Mouse (Mus musculus): ENCODE results near the gene Cfap43. TPM values are rescaled to one million over a fixed set of nuclear protein-coding genes. Genes with fewer than 3 reads are reported as not detected.

Gene Cfap43
- polyA plus RNA-seq, 1 experiment from 2014 or later, result 0.19 TPM

DNA sequence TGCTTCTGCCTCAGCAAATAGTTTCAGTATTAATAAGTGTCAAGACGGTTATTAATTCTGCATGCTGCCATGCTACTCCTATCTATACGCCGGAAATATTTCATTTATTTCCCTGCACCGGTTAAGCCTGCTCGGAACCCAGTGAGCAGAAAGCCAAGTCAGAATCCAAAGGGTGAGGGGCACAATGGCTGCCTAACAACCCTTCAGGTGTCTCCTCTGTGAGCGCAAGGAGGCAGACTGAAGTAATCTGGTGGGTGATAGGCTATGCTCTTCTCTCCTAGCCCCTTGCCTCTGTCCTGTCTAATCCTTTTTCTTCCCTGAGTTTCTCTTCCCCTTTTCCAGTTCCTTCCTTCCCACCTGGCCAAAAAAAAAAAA is 81.6 kb downstream of the Cfap43 start:
- 0 out of 2 replicates have a peak, but pooled peaks have one; percentile 60 for ATAC-seq (ENCODE audit: insufficient number of reproducible peaks, insufficient read depth, low FRiP score, low TSS enrichment)
- peak overlapping the region; percentile 52 for H3K4me3 ChIP-seq
- H3K4me2 ChIP-seq (replicated peaks), result peak overlapping the region; percentile 87
- WGBS, result 0% methylated on average over 6 of the region's 6 CpGs
- peak overlapping the region; percentile 27; the same call in 1 of the 2 replicates for H3K9ac ChIP-seq
- H3K9me3 ChIP-seq, result no peaks in the 10 kb centered on the region
- H3K27ac ChIP-seq, result no peak overlapping the region
- no peaks in the 10 kb centered on the region for H3K4me1 ChIP-seq
- H3K27me3 ChIP-seq, result 0 out of 2 replicates have a peak, but pooled peaks cover 11% of the 10 kb centered on the region
- H3K36me3 ChIP-seq, result no peaks in the 10 kb centered on the region

DNA sequence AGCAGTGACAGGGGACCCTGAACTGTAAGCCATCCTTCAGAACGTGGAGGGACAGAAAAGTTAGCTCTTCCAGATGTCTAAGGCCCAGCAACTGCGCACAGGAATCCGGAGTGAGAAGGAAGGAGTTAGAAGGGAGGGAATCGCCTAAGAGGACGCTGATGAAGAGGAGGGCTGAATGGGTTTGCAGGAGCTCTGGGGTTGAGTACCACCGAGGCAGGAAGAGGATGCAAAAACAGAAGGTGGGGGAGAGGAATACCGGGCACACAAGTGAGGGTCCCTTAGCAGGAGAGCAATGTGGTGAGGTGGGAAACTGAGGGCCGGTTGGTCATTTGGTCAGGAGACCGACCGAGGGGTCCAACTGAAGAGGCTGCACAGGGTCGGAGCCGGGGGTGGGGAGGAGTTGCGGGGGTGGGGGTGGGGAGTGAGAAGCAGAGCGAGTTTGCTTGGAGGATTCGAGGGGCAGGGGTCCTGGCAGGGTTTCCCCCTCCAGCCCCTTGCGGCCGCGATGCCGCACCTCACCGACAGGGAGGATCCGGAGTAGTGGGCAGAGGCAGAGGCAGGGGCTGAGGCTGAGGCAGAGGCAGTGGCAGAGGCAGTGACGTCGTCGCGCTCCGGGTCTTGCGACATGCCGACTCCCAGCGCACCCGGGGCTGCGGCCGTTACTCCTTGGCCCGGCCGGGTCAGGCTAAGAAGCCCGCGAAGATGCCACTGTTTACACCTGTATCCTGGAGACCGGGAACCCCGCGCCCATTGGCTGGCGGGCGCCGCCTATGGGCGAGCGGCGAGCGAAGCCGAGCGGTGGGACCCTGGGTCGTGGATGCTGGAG is 82.2 kb downstream of the Cfap43 start:
- Histone ChIP-seq H3K4me2 (replicated peaks) (peak overlapping the region; percentile 87), H3K36me3 (no peaks in the 10 kb centered on the region), H3K9me3 (no peaks in the 10 kb centered on the region), H3K27me3 (0 out of 2 replicates have a peak, but pooled peaks cover 11% of the 10 kb centered on the region), H3K4me3 (peak overlapping the region; percentile 52), H3K4me1 (no peaks in the 10 kb centered on the region), H3K27ac (no peak overlapping the region), H3K9ac (peak overlapping the region; percentile 27)
- ATAC-seq (ENCODE audit: insufficient number of reproducible peaks, insufficient read depth, low FRiP score, low TSS enrichment), result peak; percentile 92
- WGBS, result 2% methylated on average over 41 of the region's 49 CpGs

DNA sequence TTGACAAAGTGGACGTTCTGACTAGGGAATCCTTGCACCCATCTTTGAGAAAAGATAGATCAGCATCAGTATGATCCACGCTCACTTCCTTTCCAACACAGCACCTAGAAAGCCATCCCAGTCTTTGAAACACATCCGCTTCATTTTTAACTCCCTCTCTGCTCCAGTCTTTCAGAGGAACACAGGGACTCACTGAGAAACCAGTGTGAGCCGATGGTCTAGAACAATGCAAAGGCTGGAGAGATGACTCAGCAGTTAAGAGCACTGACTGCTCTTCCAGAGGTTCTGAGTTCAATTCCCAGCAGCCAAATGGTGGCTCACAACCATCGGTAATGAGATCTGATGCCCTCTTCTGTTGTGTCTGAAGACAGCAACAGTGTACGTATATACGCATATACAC is 83.3 kb downstream of the Cfap43 start:
- no peak overlapping the region for H3K27ac ChIP-seq
- WGBS, result 90% methylated on average over 7 of the region's 7 CpGs

DNA sequence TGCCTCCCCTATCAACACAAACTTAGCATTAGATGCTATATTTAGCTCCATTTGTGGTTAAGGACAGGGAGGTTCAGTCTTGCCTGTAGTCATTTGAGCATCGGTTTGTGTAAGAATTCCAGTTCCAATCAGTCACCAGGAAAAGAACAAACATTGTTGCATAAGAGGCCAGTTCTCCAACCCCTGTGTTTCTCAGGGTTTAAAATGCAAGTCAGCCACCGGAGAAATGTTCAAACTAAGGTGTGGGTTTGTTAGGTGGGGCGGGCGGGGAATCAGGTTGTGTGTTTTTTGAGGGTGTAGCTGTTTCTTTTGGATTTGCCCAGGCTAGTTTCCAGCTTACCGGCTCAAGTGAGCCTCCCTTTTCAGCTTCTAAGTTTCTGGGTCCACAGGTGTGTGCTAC is 84.5 kb downstream of the Cfap43 start:
- ATAC-seq (ENCODE audit: insufficient number of reproducible peaks, insufficient read depth, low FRiP score, low TSS enrichment), result no peak
- H3K36me3 ChIP-seq, result no peaks in the 10 kb centered on the region
- H3K4me2 ChIP-seq (replicated peaks), result no peak overlapping the region
- no peaks in the 10 kb centered on the region for H3K4me1 ChIP-seq
- no peak overlapping the region for H3K9ac ChIP-seq
- 83% methylated on average over 5 of the region's 5 CpGs for WGBS
- 0 out of 2 replicates have a peak, but pooled peaks cover 11% of the 10 kb centered on the region for H3K27me3 ChIP-seq
- H3K9me3 ChIP-seq, result no peaks in the 10 kb centered on the region
- H3K27ac ChIP-seq, result no peak overlapping the region
- no peak overlapping the region for H3K4me3 ChIP-seq

More for the DNA sequence above, 83.3 kb downstream of the Cfap43 start:
- Histone ChIP-seq H3K4me3 (no peak overlapping the region), H3K27me3 (0 out of 2 replicates have a peak, but pooled peaks cover 11% of the 10 kb centered on the region), H3K9me3 (no peaks in the 10 kb centered on the region), H3K9ac (no peak overlapping the region), H3K4me2 (replicated peaks) (no peak overlapping the region), H3K4me1 (no peaks in the 10 kb centered on the region), H3K36me3 (no peaks in the 10 kb centered on the region)
- ATAC-seq (ENCODE audit: insufficient number of reproducible peaks, insufficient read depth, low FRiP score, low TSS enrichment), result no peak

DNA sequence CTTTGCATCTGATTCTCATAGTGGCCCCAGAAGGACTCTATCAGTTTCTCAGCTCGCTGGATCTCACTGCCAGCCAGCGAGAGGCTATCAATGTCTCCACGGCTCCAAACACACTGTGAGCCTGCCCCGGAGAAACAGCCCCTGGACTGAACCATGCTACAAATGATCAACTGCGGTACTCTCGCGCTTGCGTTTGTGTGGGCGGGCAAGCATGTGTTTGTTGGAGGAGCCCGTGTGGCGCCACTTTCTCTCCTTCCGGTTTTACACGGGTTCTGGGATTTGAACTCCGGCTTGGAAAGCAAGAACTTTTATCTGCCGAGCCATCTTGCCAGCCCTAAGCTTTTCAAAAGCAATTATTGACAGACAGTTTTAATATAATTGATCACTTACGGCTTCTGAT is 86.8 kb downstream of the Cfap43 start:
- Histone ChIP-seq H3K4me3 (no peak overlapping the region), H3K27me3 (0 out of 2 replicates have a peak, but pooled peaks cover 11% of the 10 kb centered on the region), H3K36me3 (no peaks in the 10 kb centered on the region), H3K4me1 (no peaks in the 10 kb centered on the region), H3K27ac (no peak overlapping the region), H3K4me2 (replicated peaks) (no peak overlapping the region), H3K9me3 (no peaks in the 10 kb centered on the region), H3K9ac (no peak overlapping the region)
- ATAC-seq (ENCODE audit: insufficient number of reproducible peaks, insufficient read depth, low FRiP score, low TSS enrichment), result no peak
- WGBS, result 81% methylated on average over 16 of the region's 16 CpGs

DNA sequence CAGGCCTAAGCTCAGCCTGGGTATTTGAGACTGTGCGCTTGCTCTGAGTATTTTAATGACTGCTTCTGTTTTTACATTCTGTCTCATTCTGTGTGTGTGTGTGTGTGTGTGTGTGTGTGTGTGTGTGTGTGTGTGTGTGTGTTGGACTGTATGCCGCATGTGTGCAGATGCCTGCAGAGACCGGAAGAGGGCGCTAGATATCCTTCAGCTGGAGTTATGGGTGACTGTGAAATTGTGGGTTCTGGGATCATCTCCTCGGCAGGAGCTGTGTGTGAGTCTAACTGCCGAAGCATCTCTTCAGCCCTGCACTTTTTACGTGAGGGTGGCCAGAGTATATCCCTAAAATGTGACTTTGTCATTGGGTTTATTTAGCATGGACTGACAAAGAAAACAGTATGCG is 88.0 kb downstream of the Cfap43 start:
- no peaks in the 10 kb centered on the region for H3K9me3 ChIP-seq
- no peak overlapping the region for H3K4me3 ChIP-seq
- WGBS, result 95% methylated on average over 8 of the region's 8 CpGs
- H3K27me3 ChIP-seq, result 0 out of 2 replicates have a peak, but pooled peaks cover 3% of the 10 kb centered on the region
- no peaks in the 10 kb centered on the region for H3K36me3 ChIP-seq
- no peaks in the 10 kb centered on the region for H3K4me1 ChIP-seq
- ATAC-seq (ENCODE audit: insufficient number of reproducible peaks, insufficient read depth, low FRiP score, low TSS enrichment), result no peak
- H3K4me2 ChIP-seq (replicated peaks), result no peak overlapping the region
- no peak overlapping the region for H3K9ac ChIP-seq
- H3K27ac ChIP-seq, result no peak overlapping the region

DNA sequence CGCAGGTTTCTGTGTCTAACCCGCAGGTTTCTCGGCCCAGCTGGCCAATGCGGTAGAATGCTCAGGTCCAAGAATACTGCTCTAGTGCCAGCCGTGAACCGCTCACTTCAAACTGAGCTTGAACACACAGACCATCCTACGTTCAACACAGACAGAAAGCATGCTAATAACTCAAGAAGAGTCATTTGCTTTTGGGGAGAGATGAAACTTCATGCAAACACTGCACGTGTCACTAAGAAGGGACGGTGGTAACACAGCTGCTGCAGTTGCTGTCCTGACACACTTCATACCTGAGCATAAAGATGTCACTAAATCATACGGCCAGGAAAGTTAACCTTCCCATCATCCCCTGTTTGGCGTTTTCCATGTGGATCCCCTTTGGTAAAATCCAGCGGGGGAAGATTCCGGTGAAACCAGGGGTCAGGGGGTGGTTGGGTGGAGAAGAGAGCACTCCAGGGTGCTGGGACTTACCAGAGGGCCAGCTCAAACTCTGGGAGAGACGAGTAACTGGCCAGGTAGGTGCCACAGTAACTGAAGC is 89.1 kb downstream of the Cfap43 start:
- H3K4me2 ChIP-seq (replicated peaks), result no peak overlapping the region
- H3K4me3 ChIP-seq, result no peak overlapping the region
- no peaks in the 10 kb centered on the region for H3K4me1 ChIP-seq
- WGBS, result 83% methylated on average over 14 of the region's 14 CpGs
- H3K27ac ChIP-seq, result no peak overlapping the region
- no peaks in the 10 kb centered on the region for H3K36me3 ChIP-seq
- ATAC-seq (ENCODE audit: insufficient number of reproducible peaks, insufficient read depth, low FRiP score, low TSS enrichment), result no peak
- H3K9ac ChIP-seq, result no peak overlapping the region
- no peaks in the 10 kb centered on the region for H3K9me3 ChIP-seq
- no peaks in the 10 kb centered on the region for H3K27me3 ChIP-seq

DNA sequence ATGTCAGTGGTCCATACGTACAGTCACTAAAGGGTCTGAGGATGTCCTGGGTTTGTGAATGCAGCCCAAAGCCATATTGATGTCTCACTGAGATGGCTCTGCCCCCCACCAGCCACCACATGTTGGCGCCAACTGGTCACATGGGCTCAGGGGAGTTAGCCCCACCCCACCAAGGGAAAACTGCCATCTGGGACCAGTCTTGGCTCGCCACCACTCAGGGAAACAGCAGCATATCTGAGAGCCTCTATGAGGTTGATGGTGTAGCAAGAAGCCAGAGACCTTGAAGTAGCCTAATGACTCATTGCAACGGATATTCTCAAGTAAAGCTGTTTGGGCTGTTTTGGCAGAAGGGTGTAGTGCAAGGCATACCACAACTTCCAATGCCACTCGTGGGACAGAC is 95.1 kb downstream of the Cfap43 start:
- Histone ChIP-seq H3K4me2 (replicated peaks) (no peak overlapping the region), H3K36me3 (no peaks in the 10 kb centered on the region), H3K4me3 (no peak overlapping the region), H3K9me3 (no peaks in the 10 kb centered on the region), H3K4me1 (peaks cover 7% of the 10 kb centered on the region; the same call in 1 of the 2 replicates), H3K9ac (no peak overlapping the region), H3K27ac (no peak overlapping the region), H3K27me3 (0 out of 2 replicates have a peak, but pooled peaks cover 4% of the 10 kb centered on the region)
- WGBS, result 78% methylated on average over 5 of the region's 5 CpGs
- ATAC-seq (ENCODE audit: insufficient number of reproducible peaks, insufficient read depth, low FRiP score, low TSS enrichment), result no peak

DNA sequence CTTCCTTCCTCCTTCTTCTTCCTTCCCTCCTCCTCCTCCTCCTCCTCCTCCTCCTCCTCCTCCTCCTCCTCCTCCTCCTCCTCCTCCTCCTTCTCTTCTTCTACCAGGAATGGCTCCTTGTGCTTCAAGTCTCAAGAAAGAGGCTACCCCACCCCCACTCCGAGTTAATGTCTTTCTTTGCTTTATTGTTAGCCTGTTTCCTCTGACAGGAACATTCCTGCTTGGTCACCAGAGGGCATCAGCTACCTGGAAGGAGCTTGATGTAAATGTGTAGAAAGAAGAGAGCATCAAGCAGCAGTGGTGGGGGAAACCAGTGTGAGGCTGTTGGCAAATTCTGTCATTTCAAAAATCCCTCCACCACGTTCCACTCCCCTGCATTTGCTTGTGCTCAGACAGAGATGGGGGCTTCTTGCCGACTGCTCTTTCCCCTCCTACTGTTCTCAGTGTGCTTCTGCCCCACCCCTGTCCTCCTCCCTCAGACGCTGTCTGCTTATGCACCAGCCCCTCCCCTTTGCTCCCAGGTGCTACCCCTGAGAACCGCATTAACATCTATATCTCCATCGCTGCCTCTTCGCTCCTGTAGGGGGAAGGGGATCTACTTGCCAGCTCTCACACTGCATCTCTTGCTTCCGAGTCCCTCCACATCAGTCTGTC is 96.8 kb downstream of the Cfap43 start:
- Histone ChIP-seq H3K36me3 (no peaks in the 10 kb centered on the region), H3K9me3 (no peaks in the 10 kb centered on the region), H3K4me2 (replicated peaks) (no peak overlapping the region), H3K27me3 (0 out of 2 replicates have a peak, but pooled peaks cover 4% of the 10 kb centered on the region), H3K4me1 (peaks cover 7% of the 10 kb centered on the region; the same call in 1 of the 2 replicates), H3K27ac (no peak overlapping the region), H3K9ac (no peak overlapping the region), H3K4me3 (no peak overlapping the region)
- 13% methylated on average over 8 of the region's 8 CpGs for WGBS
- no peak for ATAC-seq (ENCODE audit: insufficient number of reproducible peaks, insufficient read depth, low FRiP score, low TSS enrichment)

DNA sequence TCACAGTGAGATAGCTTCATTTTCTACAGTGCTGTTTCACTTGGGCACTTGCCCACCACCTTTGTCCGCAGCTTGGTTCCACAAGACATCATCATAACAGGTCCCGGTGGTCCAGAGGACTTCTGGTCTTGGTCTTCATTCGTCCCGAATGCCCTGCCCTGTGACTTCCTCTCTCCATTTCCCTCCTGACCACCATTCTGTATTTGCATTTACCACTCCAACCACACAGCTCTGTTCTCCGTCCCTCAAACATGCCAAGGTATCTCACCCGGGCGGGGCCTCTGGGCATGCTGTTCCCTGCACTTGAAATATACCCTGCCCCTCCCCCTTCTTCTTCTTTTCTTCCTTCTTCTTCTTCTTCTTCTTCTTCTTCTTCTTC is 97.6 kb downstream of the Cfap43 start:
- Histone ChIP-seq H3K4me3 (no peak overlapping the region), H3K9ac (no peak overlapping the region), H3K36me3 (no peaks in the 10 kb centered on the region), H3K27me3 (0 out of 2 replicates have a peak, but pooled peaks cover 4% of the 10 kb centered on the region), H3K4me1 (peaks cover 7% of the 10 kb centered on the region; the same call in 1 of the 2 replicates), H3K27ac (no peak overlapping the region), H3K9me3 (no peaks in the 10 kb centered on the region), H3K4me2 (replicated peaks) (no peak overlapping the region)
- ATAC-seq (ENCODE audit: insufficient number of reproducible peaks, insufficient read depth, low FRiP score, low TSS enrichment), result no peak
- whole genome bisulfite sequencing, result 61% methylated on average over 7 of the region's 7 CpGs

DNA sequence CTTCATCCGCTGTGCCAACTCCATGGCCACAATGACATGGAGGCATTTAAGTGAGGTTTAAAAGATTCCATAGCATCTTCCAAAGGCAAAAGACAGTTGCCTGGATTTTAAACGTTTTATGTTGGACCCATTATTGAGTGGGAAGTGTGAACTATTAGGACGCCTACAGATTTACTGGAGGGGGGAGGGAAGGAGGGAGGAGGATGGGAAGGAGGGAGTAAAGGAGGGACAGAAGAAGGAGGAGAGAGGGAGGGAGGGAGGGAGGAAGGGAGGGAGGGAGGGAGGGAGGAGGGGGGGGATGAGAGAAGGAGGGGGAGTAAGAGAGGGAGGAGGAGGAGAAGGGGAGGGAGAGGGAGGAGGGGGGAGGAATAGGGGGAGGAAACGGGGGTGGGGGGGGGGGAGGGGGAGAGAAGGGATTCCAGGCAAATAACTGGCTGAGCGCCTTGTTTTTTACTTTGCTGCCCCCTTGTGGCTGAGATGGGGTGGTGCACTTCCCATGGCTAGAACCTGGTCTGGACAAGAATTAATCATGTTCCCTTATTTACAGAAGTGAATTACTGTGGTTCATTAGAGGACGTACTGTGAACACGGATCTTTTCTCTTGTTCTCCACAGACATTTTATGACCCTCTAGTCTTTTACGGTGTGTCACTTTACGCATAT is 98.1 kb downstream of the Cfap43 start:
- Histone ChIP-seq H3K27ac (no peak overlapping the region), H3K4me1 (peaks cover 7% of the 10 kb centered on the region; the same call in 1 of the 2 replicates), H3K4me2 (replicated peaks) (no peak overlapping the region), H3K27me3 (0 out of 2 replicates have a peak, but pooled peaks cover 4% of the 10 kb centered on the region), H3K9me3 (no peaks in the 10 kb centered on the region), H3K4me3 (no peak overlapping the region), H3K9ac (no peak overlapping the region), H3K36me3 (no peaks in the 10 kb centered on the region)
- WGBS, result 23% methylated on average over 8 of the region's 9 CpGs
- no peak for ATAC-seq (ENCODE audit: insufficient number of reproducible peaks, insufficient read depth, low FRiP score, low TSS enrichment)

Data from embryonic facial prominence, embryonic 12.5 days (tissue).